Mouse (Mus musculus) hindbrain, embryonic 15.5 days (tissue): Measurements from ENCODE around the gene Gm15217. TPM values are rescaled to one million over a fixed set of nuclear protein-coding genes. Genes with fewer than 3 reads are reported as not detected.

Experiments used
- ATAC-seq: fragments of 200-750 bp; cut with Nextera tagmentation; 2 replicates; pipeline ENCODE4 v1.8.0; 2017; ENCODE audit warnings: low read depth, moderate number of reproducible peaks, moderate TSS enrichment; ENCODE audit not compliant: low FRiP score
- H3K27ac ChIP-seq: fragments of 300-500 bp; sonication (generic); replicated peaks from 2 replicates; pipeline ENCODE4 v1.5.1; 2015; ENCODE audit warnings: mild to moderate bottlenecking, inconsistent platforms
- H3K27me3 ChIP-seq: fragments of 300-500 bp; sonication (generic); 2 replicates; pipeline ENCODE4 v1.6.1; 2015; ENCODE audit warnings: control low read depth, inconsistent platforms
- H3K36me3 ChIP-seq: fragments of 300-500 bp; sonication (generic); 2 replicates; pipeline ENCODE4 v1.6.1; 2015; ENCODE audit warnings: control low read depth, inconsistent platforms
- H3K4me1 ChIP-seq: fragments of 300-500 bp; sonication (generic); replicated peaks from 2 replicates; pipeline ENCODE4 v1.6.1; 2015; ENCODE audit warnings: control low read depth, inconsistent platforms
- H3K4me2 ChIP-seq: fragments of 300-500 bp; sonication (generic); 2 replicates; pipeline ENCODE4 v1.6.1; 2015; ENCODE audit warnings: moderate library complexity, mild to moderate bottlenecking, inconsistent platforms
- H3K4me3 ChIP-seq: fragments of 300-500 bp; sonication (generic); 2 replicates; pipeline ENCODE4 v1.5.1; 2015; ENCODE audit warnings: mild to moderate bottlenecking, inconsistent platforms
- H3K9ac ChIP-seq: fragments of 300-500 bp; sonication (generic); 2 replicates; pipeline ENCODE4 v1.6.1; 2015; ENCODE audit warnings: inconsistent platforms
- H3K9me3 ChIP-seq: fragments of 300-500 bp; sonication (generic); 2 replicates; pipeline ENCODE4 v1.6.1; 2016; ENCODE audit warnings: control low read depth, inconsistent platforms
- WGBS: fragments of 180-500 bp; shearing (Covaris S2); methylation state at CpG from one replicate; pipeline ENCODE4 v1.1.7; 2015; 5-methylcytosine and 5-hydroxymethylcytosine counted together
- polyA plus RNA-seq: library from polyadenylated mRNA; unstranded; fragments of >200 nt; fragmentation: Nextera tagmentation; extraction: Ambion mirVana; gene quantifications from 2 replicates; pipeline ENCODE4 v1.2.1, GENCODE M21; 2015

The Gm15217 gene
- polyA plus RNA-seq, 1 experiment from 2014 or later: not detected

DNA sequence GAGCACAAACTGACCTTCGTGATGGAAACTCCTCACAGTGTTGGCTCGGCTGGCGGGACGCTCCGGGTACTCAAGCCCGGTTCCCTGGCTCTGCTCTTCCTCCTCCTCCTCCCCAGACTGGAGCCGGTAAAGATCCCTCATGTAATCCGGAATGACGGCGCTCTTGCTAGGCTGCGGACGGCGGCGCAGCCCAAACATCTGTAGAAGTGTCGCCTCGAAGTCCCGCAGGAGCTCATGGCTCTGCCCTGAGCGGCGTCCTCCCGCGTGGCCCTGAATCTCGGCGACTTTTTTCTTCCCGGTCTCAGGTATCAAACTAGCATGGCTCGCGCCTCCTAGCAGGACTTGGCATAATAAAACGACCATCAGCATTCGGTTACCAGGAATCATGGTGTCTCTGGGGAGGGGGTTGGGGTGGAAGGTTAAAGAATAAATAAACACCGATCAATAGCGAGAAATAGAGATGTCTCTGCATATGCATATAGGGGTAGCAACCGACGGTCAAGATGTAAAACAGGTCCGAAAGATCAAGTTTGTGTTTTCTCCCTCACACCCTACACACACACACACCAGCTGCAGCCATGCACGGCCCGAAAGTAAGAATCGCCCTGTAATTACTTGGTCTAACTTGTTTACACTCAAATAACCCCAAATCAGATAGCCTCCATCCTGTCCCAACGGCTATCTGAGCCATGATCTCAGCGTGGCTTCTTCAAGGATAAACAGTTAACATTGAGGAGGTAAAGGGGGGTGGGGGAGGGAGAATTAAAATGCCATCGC is 6.7 kb downstream of the Gm15217 start:
- H3K4me1 ChIP-seq: peaks cover 53% of the 10 kb centered on the region
- WGBS: 0% methylated on average over 39 of the region's 39 CpGs

DNA sequence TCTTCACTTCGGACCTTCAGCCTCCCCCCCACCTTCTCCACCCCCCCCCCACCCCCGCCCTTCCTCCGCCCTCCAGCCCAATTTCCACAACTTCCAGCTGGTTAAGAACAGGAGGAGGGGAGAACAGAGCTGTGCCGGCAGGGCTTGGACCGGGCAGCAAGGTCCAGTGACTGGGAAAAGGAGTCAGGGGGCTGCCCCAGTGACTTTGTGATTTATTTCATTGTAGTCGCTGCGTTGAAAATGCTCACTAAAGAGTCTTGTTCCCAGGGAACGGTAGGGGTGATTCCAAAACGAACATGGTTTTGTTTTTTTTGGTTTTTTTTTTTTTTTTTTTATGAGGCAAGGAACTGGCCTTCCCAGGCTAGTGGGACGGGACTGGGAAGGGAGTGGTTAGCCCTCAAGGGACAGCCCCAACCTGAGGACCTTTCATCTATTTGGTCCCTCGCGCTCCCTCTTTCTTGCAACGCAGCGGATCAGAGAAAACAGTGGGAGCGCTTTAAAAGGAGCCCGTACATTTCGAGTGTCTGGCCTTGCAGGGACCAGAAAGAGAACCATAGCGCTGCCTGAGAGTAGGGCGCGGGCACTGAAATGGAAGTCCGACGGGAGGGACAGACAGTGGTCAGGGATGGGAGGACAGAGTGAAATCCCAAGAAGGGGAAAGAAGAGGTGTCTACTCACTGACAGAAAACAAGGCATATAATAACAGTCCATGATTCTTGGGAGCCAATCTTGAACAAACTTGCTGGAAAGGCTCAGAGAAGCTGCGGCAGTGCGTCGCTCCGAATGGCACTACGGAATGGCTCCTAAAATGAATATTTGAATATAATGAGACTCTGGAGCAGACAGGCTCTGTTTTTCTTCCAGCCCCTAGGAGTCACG is 7.5 kb downstream of the Gm15217 start:
- H3K9me3 ChIP-seq: no peaks in the 10 kb centered on the region
- H3K27me3 ChIP-seq: peaks cover 75% of the 10 kb centered on the region
- ATAC-seq: no peak
- no peaks in the 10 kb centered on the region for H3K36me3 ChIP-seq
- H3K27ac ChIP-seq: no peak overlapping the region
- H3K4me3 ChIP-seq: peak overlapping the region; percentile 63
- peak overlapping the region; percentile 90 for H3K4me2 ChIP-seq
- 0% methylated on average over 28 of the region's 28 CpGs for WGBS
- peaks cover 51% of the 10 kb centered on the region for H3K4me1 ChIP-seq
- H3K9ac ChIP-seq: peak overlapping the region; percentile 25; the same call in 1 of the 2 replicates

More for the DNA sequence above, 6.7 kb downstream of the Gm15217 start:
- Histone ChIP-seq H3K27me3 (peaks cover 75% of the 10 kb centered on the region), H3K27ac (no peak overlapping the region), H3K36me3 (no peaks in the 10 kb centered on the region), H3K9ac (no peak overlapping the region), H3K4me3 (peak overlapping the region; percentile 63), H3K4me2 (peak overlapping the region; percentile 90), H3K9me3 (no peaks in the 10 kb centered on the region)
- ATAC-seq: no peak

DNA sequence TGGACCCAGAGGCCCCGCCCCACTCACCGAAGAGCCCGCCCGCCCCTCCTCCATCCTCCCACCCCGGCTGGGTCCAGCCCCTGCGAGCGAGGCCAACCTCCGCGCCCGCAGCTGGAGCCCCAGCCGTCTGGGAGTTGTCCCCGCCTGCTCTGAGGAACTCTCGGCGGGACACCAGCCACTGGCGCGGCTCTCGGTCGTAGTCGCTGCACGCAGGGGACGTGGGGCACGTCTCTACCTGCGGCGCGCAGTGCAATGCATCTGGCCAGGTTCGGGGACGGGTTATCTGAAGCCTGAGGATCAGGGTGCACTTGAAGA is 8.1 kb downstream of the Gm15217 start:
- Histone ChIP-seq H3K9ac (0 out of 2 replicates have a peak overlapping the region, but pooled peaks have one; percentile 25), H3K9me3 (no peaks in the 10 kb centered on the region), H3K4me1 (peaks cover 51% of the 10 kb centered on the region), H3K27me3 (peaks cover 73% of the 10 kb centered on the region), H3K4me3 (peak overlapping the region; percentile 63), H3K36me3 (no peaks in the 10 kb centered on the region), H3K27ac (no peak overlapping the region), H3K4me2 (peak overlapping the region; percentile 90)
- ATAC-seq: peak; percentile 81
- 1% methylated on average over 27 of the region's 27 CpGs for WGBS

DNA sequence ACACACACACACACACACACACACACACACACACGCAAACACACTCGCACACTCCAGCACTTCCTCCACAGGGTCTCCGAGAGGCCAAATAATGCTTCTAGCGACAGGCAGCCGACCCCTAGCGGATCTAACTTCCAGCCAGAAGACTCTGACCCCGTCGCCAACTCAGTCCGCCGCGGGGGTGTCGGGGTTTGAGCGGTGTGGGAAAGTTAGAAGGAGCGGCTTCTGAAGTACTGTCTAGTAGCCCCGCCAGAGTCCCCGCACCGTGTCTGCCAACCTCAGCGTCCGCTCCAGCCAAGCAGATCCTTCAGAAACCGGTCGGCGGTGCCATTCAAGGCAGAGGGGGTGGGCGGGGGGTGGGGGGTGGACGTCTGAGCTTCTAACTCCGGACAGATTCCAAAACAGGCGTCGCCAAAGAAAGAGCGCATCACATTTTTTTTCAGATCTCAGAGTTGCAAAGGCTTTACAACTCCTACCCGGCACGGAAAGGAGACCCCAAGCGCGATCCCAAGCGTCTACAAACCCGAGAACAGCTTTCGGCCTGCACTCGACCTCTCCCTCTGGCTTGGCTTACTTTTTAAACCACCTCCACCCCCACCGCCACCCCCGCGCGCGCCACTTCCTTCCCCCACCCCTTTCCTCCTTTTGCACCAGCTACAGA is 8.7 kb downstream of the Gm15217 start:
- H3K9me3 ChIP-seq: no peaks in the 10 kb centered on the region
- under 1% methylated on average over 40 of the region's 41 CpGs for WGBS
- H3K27me3 ChIP-seq: peaks cover 68% of the 10 kb centered on the region
- H3K4me2 ChIP-seq: peak overlapping the region; percentile 90
- H3K36me3 ChIP-seq: no peaks in the 10 kb centered on the region
- peak; percentile 20 for ATAC-seq
- no peak overlapping the region for H3K27ac ChIP-seq
- no peak overlapping the region for H3K9ac ChIP-seq
- H3K4me3 ChIP-seq: peak overlapping the region; percentile 63
- H3K4me1 ChIP-seq: peaks cover 51% of the 10 kb centered on the region

DNA sequence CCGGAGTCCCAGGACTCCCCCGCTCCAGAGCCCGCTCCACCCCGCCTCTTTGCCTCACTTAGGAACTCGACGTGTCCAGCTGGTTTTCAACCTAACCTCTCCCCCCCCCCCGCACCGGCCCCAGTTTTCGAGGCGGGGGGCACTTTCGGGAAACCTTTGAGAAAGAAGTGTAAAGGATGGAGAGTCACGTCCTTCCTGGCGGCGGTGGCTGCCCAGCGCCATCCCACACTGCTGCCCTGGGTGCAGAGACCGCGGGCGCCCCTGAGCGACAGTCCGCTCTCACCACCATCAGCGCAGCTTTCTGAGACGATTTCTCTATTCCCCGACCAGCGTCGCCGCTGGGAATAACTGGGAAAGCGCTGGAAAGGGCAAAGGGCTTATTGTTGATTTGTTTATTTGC is 9.4 kb downstream of the Gm15217 start:
- H3K4me3 ChIP-seq: peak overlapping the region; percentile 63
- WGBS: 2% methylated on average over 27 of the region's 27 CpGs
- H3K36me3 ChIP-seq: no peaks in the 10 kb centered on the region
- no peak overlapping the region for H3K9ac ChIP-seq
- peak overlapping the region; percentile 90 for H3K4me2 ChIP-seq
- peaks cover 68% of the 10 kb centered on the region for H3K27me3 ChIP-seq
- H3K9me3 ChIP-seq: no peaks in the 10 kb centered on the region
- ATAC-seq: no peak
- peaks cover 51% of the 10 kb centered on the region for H3K4me1 ChIP-seq
- no peak overlapping the region for H3K27ac ChIP-seq

DNA sequence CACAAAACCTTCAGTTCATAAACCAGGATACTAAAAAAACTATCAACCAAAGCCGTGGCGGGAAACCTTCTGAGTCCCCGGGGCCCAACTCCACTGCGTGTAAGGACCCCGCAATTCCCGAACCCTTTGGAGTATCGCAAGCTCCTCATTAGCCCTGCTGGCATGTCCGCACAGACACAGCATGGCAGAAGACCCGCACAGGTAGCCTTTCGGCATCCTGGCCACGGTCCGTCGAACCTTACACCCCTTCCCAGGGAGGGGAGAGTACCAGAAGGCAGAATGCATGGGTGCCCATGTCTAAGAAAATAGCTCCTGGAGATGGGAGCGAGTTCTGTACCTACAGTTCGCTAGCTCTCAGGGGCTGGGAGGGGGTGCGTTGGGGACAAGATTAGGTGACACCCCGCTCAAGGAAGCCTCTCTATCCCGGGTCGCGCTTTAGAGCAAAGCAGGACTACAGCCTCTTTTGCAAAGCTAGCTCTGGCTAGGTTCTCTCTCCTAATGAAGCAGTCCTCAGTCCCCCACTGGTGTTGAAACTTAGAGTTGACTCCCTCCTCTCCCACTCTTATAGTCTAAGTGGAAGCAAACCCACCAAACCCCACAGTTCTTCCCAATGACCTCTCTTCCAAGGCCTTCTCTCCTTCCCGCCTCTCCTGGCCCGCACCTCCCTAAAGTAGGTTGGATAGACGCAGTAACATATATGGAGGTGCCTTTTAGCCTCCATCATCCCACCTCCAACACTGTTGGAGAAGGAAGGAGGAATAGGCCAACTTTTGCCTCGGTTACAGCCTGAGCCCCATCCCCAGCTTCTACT is 10.4 kb downstream of the Gm15217 start:
- 7% methylated on average over 24 of the region's 24 CpGs for WGBS
- Histone ChIP-seq H3K27ac (no peak overlapping the region), H3K36me3 (no peaks in the 10 kb centered on the region), H3K4me2 (peak overlapping the region; percentile 45), H3K9ac (no peak overlapping the region), H3K9me3 (no peaks in the 10 kb centered on the region), H3K27me3 (peaks cover 61% of the 10 kb centered on the region), H3K4me1 (peaks cover 51% of the 10 kb centered on the region), H3K4me3 (peak overlapping the region; percentile 20)
- no peak for ATAC-seq

DNA sequence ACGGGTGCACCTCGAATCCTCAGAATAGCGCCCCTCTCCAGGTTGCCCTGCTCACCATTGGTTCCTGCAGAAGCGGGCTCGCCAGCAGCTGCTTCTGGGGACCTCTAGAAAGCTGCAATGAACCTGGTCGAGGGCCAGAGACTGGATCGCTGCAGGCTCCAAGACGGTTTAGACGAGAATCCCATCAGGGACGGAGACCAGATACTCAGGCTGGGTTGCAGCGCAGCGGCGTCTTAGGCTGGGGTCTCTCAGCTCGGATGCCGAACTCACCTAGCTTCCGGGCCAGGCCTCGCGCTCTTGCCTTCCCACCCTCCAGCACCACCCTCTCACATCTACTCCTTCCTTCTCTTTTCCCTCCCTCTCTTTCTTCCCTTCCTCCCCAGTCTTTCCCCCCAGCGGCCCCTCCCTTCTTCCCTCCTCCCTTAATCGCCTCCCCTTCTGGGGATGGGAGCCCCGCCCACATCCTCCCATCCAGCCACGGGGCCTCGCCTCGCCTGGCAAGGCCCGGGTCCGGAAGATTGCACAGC is 11.1 kb downstream of the Gm15217 start, which contains the start of gene Bmp4:
Gene Bmp4 (minus strand): TSS at position 421 of the 527 bp plus-strand sequence.
- Histone ChIP-seq H3K4me3 (peak within 1 kb of the TSS; percentile 20), H3K9me3 (no peaks in the 10 kb centered on the region), H3K4me2 (peak within 1 kb of the TSS; percentile 45), H3K4me1 (peaks cover 49% of the 10 kb centered on the region), H3K36me3 (no peaks in the 10 kb centered on the region), H3K9ac (no peak within 1 kb of the TSS), H3K27me3 (peaks cover 54% of the 10 kb centered on the region), H3K27ac (no peak within 1 kb of the TSS)
- WGBS: 2% methylated on average over 26 of the region's 26 CpGs
- ATAC-seq: no peak

DNA sequence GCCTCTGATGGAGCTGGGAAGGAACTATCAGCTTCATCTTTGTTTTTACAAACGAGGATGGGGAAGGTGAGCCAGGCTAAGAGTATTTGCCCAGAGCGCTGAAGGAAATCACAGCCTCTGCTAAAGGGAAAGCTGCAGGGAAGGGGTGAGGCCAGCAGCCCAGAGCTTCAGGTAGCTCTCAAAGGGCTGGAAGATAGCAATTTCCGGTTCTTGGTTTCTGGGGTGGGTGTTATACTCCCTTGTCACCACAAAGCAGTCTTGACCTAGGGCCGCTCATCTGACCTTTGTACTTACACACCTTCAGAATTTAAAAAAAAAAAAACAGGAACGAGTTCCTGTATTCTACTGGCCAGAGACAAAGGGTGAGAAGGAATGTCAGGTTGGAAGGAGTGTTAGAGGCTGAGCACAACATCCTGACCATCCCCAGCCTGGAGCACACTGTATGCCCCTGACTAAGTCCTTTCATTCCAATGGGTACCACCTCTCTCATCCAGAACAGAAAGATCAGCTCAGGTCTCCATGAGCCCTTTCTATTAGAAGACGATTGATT is 12.5 kb downstream of the Gm15217 start:
- peaks cover 52% of the 10 kb centered on the region for H3K27me3 ChIP-seq
- ATAC-seq: no peak
- 56% methylated on average over 6 of the region's 6 CpGs for WGBS

DNA sequence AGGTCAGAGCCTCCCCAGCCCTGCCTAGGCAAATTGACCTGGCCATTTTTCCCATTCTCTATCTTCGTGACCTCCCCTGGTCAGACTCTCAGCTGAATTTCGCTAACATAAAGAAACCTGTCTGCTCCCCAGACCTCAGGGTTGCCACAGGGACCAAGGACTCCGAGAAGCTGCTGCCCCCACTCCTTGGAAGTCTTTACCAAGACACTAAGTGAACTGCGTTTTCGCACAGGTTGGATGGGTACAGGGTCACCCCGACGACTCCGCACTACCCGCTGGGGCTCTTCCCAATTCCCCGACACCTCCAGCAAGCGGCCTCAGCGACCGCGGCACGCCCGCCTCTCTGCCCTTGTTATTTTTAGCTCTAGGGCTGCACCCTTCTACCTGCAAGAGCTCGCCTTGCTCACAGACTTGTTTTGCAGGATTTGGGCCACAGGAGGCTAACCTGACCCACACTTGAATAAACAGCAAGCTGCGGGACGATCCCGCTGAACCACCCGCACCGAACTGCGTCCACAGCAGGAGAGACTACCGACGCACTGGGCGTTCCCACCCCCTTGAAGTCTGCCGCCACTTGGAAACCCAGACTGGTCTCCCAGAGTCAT is 19.0 kb downstream of the Gm15217 start:
- 4% methylated on average over 27 of the region's 27 CpGs for WGBS
- no peak for ATAC-seq
- Histone ChIP-seq H3K4me2 (peak overlapping the region; percentile 53), H3K27ac (no peak overlapping the region), H3K9ac (peak overlapping the region; percentile 16; the same call in 1 of the 2 replicates), H3K36me3 (no peaks in the 10 kb centered on the region), H3K4me3 (peak overlapping the region; percentile 27), H3K4me1 (peaks cover 10% of the 10 kb centered on the region), H3K27me3 (peaks cover 35% of the 10 kb centered on the region), H3K9me3 (no peaks in the 10 kb centered on the region)

More for the DNA sequence above, 12.5 kb downstream of the Gm15217 start:
- Histone ChIP-seq H3K9ac (no peak overlapping the region), H3K9me3 (no peaks in the 10 kb centered on the region), H3K27ac (no peak overlapping the region), H3K4me3 (no peak overlapping the region), H3K4me2 (no peak overlapping the region), H3K36me3 (no peaks in the 10 kb centered on the region), H3K4me1 (peaks cover 35% of the 10 kb centered on the region)

DNA sequence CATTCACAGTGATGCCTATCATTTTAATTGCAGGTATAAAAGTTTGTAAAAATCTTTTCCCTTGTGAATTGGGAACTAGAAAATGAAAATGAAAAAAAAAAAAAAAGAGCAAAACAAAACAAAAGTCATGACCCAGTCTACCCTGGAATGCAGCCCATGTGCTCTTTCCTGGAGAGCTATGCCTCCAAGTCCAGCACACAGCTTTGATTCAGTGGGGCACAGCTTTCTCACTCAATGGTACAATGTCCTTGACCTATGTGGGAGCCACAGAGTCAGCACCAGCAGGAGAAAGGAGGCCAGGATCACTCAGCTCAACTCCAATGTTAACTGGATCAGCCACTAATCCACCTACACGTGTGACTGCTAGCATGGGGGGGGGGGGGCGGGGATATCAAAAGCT is 20.7 kb downstream of the Gm15217 start:
- H3K9me3 ChIP-seq: no peaks in the 10 kb centered on the region
- 71% methylated on average over 2 of the region's 2 CpGs for WGBS

More for the DNA sequence above, 20.7 kb downstream of the Gm15217 start:
- H3K4me2 ChIP-seq: no peak overlapping the region
- ATAC-seq: no peak
- H3K27ac ChIP-seq: no peak overlapping the region
- H3K36me3 ChIP-seq: no peaks in the 10 kb centered on the region
- peaks cover 10% of the 10 kb centered on the region for H3K4me1 ChIP-seq
- H3K27me3 ChIP-seq: peaks cover 28% of the 10 kb centered on the region
- no peak overlapping the region for H3K9ac ChIP-seq
- H3K4me3 ChIP-seq: no peak overlapping the region
